Mouse (Mus musculus): Measurements from ENCODE around the gene Arhgap30. TPM values are rescaled to one million over a fixed set of nuclear protein-coding genes. Genes with fewer than 3 reads are reported as not detected.

The Arhgap30 gene
- total and polyA plus RNA-seq, 3 experiments = 52.0 to 78.5 (median 70.8) TPM

DNA sequence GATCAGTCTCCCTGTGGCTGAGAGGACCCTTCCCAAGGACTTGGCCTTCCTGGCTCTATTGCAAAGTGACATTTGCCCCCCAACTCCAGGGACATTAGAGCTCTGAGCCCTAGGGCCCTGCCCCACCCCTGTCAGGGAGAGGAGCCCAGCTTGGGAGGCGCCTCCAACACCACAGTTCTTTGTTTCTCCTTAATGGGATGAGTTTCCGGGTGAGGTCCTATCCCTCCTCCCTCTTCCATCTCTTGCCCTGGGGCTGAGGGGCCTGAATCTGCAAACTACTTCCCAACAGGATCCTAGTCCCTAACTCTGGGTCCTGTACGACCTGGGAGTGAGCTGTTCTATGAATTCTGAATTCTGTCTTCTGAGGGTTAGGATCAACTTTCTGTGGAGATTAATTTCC lies 15.9 kb upstream of the Arhgap30 start:
- dilution Hi-C loops (cut with MboI; ENCODE audit: extremely low pct_ligation_motif_present, extremely low pct_unique_long_range_greater_than_20kb, low sequenced_read_pairs) (no loop called here), in situ Hi-C loops (cut with MboI; ENCODE audit: low pct_ligation_motif_present, low pct_unique_long_range_greater_than_20kb, low sequenced_read_pairs) (no loop called here)
- Histone ChIP-seq H3K79me2 (replicated peaks; ENCODE audit: control insufficient read depth, extremely low read depth, insufficient read depth, poor library complexity, severe bottlenecking) (no peaks in the 10 kb centered on the region), H3K9ac (ENCODE audit: insufficient read depth, low read depth) (no peak overlapping the region), H3K27ac (ENCODE audit: insufficient read depth, low read depth) (no peak overlapping the region), H3K36me3 (replicated peaks in 1 of 2; ENCODE audit: control insufficient read depth in 1 of 2, insufficient read depth in 1 of 2, low read length in 1 of 2) (no peaks in the 10 kb centered on the region), H3K4me1 (ENCODE audit: control insufficient read depth in 1 of 2, insufficient read depth in 2 of 2) (peaks cover under 1 to 2% of the 10 kb centered on the region in 2 experiments), H3K4me2 (ENCODE audit: insufficient read depth, low read depth, poor library complexity, severe bottlenecking) (no peak overlapping the region), H3K27me3 (replicated peaks) (peaks cover 3% of the 10 kb centered on the region), H3K4me3 (replicated peaks in 1 of 3; ENCODE audit: low read depth in 2 of 3, low read length in 2 of 3, poor library complexity in 1 of 3) (no peak overlapping the region), H3K9me3 (replicated peaks; ENCODE audit: low read length) (no peaks in the 10 kb centered on the region)
- DNase-seq (ENCODE audit: extremely low read depth) = no peak
- TF ChIP-seq ELF1 (IDR thresholded peaks at IDR 0.05; ENCODE audit: low read depth, low read length) (no peak), RCOR1 (conservative IDR thresholded peaks at IDR 0.05; ENCODE audit: low read depth, low read length) (no peak), HCFC1 (IDR thresholded peaks at IDR 0.05; ENCODE audit: low read depth, low read length) (no peak), E2F4 (IDR thresholded peaks at IDR 0.05; ENCODE audit: insufficient replicate concordance, low read depth, low read length) (no peak), MAFK (IDR thresholded peaks at IDR 0.05; ENCODE audit: insufficient replicate concordance, low read length) (no peak), USF2 (conservative IDR thresholded peaks at IDR 0.05; ENCODE audit: low read depth, low read length) (no peak), ZNF384 (IDR thresholded peaks at IDR 0.05; ENCODE audit: low read depth, low read length) (no peak), POLR2AphosphoS2 (IDR thresholded peaks at IDR 0.05; ENCODE audit: low read depth, low read length) (no peak), ETS1 (conservative IDR thresholded peaks at IDR 0.05; ENCODE audit: low read depth, low read length) (no peak), MEF2A (IDR thresholded peaks at IDR 0.05; ENCODE audit: borderline replicate concordance, low read depth, low read length) (no peak)

DNA sequence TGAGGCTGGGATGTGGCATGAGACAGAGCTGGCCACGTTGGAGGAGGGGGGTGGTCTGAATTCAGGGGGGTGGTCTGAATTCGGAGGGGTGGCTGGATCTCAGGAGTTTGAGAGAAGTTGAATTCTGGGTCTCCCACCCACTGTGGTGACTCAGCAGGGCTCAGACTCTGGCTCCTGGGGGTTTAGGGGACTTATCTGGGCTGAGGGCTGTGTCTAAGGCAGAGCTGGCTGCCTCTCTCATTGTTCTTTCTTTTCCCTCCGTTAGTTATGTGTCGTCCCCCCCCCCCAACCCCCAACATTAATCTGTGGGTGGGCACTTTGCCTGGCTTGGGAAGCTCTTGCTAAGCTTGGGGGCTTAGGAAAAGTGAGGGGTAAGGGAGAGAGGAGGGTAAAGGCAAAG lies 14.8 kb upstream of the Arhgap30 start:
- Histone ChIP-seq H3K4me2 (ENCODE audit: insufficient read depth, low read depth, poor library complexity, severe bottlenecking) (no peak overlapping the region), H3K4me1 (ENCODE audit: control insufficient read depth in 1 of 2, insufficient read depth in 2 of 2) (peaks cover 3 to 7% of the 10 kb centered on the region in 2 experiments), H3K9me3 (replicated peaks; ENCODE audit: low read length) (no peaks in the 10 kb centered on the region), H3K4me3 (replicated peaks in 1 of 3; ENCODE audit: low read depth in 2 of 3, low read length in 2 of 3, poor library complexity in 1 of 3) (no peak overlapping the region), H3K36me3 (replicated peaks in 1 of 2; ENCODE audit: control insufficient read depth in 1 of 2, insufficient read depth in 1 of 2, low read length in 1 of 2) (no peaks in the 10 kb centered on the region), H3K9ac (ENCODE audit: insufficient read depth, low read depth) (no peak overlapping the region), H3K27ac (ENCODE audit: insufficient read depth, low read depth) (no peak overlapping the region), H3K27me3 (replicated peaks) (peaks cover 5% of the 10 kb centered on the region), H3K79me2 (replicated peaks; ENCODE audit: control insufficient read depth, extremely low read depth, insufficient read depth, poor library complexity, severe bottlenecking) (no peaks in the 10 kb centered on the region)
- in situ Hi-C loops (cut with MboI; ENCODE audit: low pct_ligation_motif_present, low pct_unique_long_range_greater_than_20kb, low sequenced_read_pairs) (no loop called here), dilution Hi-C loops (cut with MboI; ENCODE audit: extremely low pct_ligation_motif_present, extremely low pct_unique_long_range_greater_than_20kb, low sequenced_read_pairs) (no loop called here)
- no peak for DNase-seq (ENCODE audit: extremely low read depth)
- TF ChIP-seq HCFC1 (IDR thresholded peaks at IDR 0.05; ENCODE audit: low read depth, low read length) (no peak), BHLHE40 (IDR thresholded peaks at IDR 0.05; ENCODE audit: low read depth, low read length) (no peak), NELFE (IDR thresholded peaks at IDR 0.05; ENCODE audit: low read depth, low read length) (no peak), RAD21 (IDR thresholded peaks at IDR 0.05; ENCODE audit: low read depth, low read length) (no peak)

DNA sequence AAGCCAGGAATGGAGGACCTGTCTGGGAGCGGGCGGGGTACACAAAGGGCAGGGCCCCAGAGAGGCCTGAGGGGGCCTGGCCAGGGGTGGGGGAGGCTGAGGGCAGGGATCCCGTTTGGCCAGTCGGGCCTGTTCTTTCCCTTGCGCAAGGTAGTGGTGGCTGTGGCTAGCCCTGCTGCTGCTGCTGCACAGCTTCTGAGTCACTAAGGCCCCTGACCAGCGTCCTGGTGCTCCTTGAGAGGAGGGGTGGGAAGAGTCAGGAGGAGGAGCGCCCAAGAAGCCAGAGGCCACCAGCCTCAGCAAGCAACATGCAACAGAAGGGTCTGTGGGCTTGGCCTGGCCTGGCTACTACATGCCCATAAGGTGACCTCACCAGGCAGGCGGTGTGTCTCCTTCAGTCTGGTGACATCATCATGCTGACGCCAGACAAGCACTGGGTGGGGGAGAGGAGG lies 13.1 kb upstream of the Arhgap30 start:
- no peak overlapping the region for H3K9ac ChIP-seq (ENCODE audit: insufficient read depth, low read depth)
- H3K36me3 ChIP-seq (replicated peaks in 1 of 2; ENCODE audit: control insufficient read depth in 1 of 2, insufficient read depth in 1 of 2, low read length in 1 of 2) = no peaks in the 10 kb centered on the region
- no peaks in the 10 kb centered on the region for H3K9me3 ChIP-seq (replicated peaks; ENCODE audit: low read length)
- H3K4me2 ChIP-seq (ENCODE audit: insufficient read depth, low read depth, poor library complexity, severe bottlenecking) = no peak overlapping the region
- H3K79me2 ChIP-seq (replicated peaks; ENCODE audit: control insufficient read depth, extremely low read depth, insufficient read depth, poor library complexity, severe bottlenecking) = no peaks in the 10 kb centered on the region
- H3K27me3 ChIP-seq (replicated peaks) = peaks cover 8% of the 10 kb centered on the region
- H3K4me3 ChIP-seq (replicated peaks in 1 of 3; ENCODE audit: low read depth in 2 of 3, low read length in 2 of 3, poor library complexity in 1 of 3) = no peak overlapping the region
- H3K4me1 ChIP-seq (ENCODE audit: control insufficient read depth in 1 of 2, insufficient read depth in 2 of 2) = peaks cover 7 to 19% of the 10 kb centered on the region in 2 experiments
- no peak for DNase-seq (ENCODE audit: extremely low read depth)
- TF ChIP-seq BHLHE40 (IDR thresholded peaks at IDR 0.05; ENCODE audit: low read depth, low read length) = no peak
- no peak for TF ChIP-seq ZC3H11A (IDR thresholded peaks at IDR 0.05; ENCODE audit: low read depth, low read length)
- TF ChIP-seq ETS1 (conservative IDR thresholded peaks at IDR 0.05; ENCODE audit: low read depth, low read length) = no peak
- TF ChIP-seq GABPA (IDR thresholded peaks at IDR 0.05; ENCODE audit: insufficient replicate concordance, low read depth, low read length) = no peak
- TF ChIP-seq IRF4 (IDR thresholded peaks at IDR 0.05; ENCODE audit: low read depth, low read length) = no peak
- no peak for TF ChIP-seq MAFK (IDR thresholded peaks at IDR 0.05; ENCODE audit: insufficient replicate concordance, low read length)
- no peak for TF ChIP-seq SMC3 (IDR thresholded peaks at IDR 0.05; ENCODE audit: low read depth, low read length)
- no peak for TF ChIP-seq ZNF384 (IDR thresholded peaks at IDR 0.05; ENCODE audit: low read depth, low read length)
- no peak for TF ChIP-seq SIN3A (IDR thresholded peaks at IDR 0.05; ENCODE audit: low read length)
- TF ChIP-seq RAD21 (IDR thresholded peaks at IDR 0.05; ENCODE audit: low read depth, low read length) = no peak
- no peak for TF ChIP-seq NRF1 (IDR thresholded peaks at IDR 0.05; ENCODE audit: low read depth, low read length)
- TF ChIP-seq TBP (conservative IDR thresholded peaks at IDR 0.05; ENCODE audit: low read depth, low read length) = no peak
- TF ChIP-seq TCF12 (IDR thresholded peaks at IDR 0.05; ENCODE audit: low read depth, low read length) = no peak
- in situ Hi-C loops (cut with MboI; ENCODE audit: low pct_ligation_motif_present, low pct_unique_long_range_greater_than_20kb, low sequenced_read_pairs) (no loop called here), dilution Hi-C loops (cut with MboI; ENCODE audit: extremely low pct_ligation_motif_present, extremely low pct_unique_long_range_greater_than_20kb, low sequenced_read_pairs) (no loop called here)
- H3K27ac ChIP-seq (ENCODE audit: insufficient read depth, low read depth) = no peak overlapping the region

Data from CH12.LX (cell line).